Mouse (Mus musculus) myocyte (in vitro differentiated cells): ENCODE measurements around the gene Rspo4.

Experiments
- CEBPB ChIP-seq: IDR thresholded peaks from 2 replicates; pipeline ENCODE4 v1.6.1; 2011; ENCODE audit warnings: mild to moderate bottlenecking, moderate library complexity; ENCODE audit not compliant: poor library complexity, insufficient read depth, severe bottlenecking
- E2F4 ChIP-seq: IDR thresholded peaks from one replicate; pipeline ENCODE4 v1.6.1; 2011; ENCODE audit warnings: mild to moderate bottlenecking, control low read depth, moderate library complexity; ENCODE audit not compliant: insufficient read depth
- MAX ChIP-seq: IDR thresholded peaks from one replicate; pipeline ENCODE4 v1.6.1; 2011; ENCODE audit warnings: low read depth, mild to moderate bottlenecking, control low read depth
- MYOD1 ChIP-seq, 3 experiments: IDR thresholded peaks; one replicate each; pipeline ENCODE4 v1.6.1; 2011; ENCODE audit warnings: control low read depth in 2 of 3, low read depth in 2 of 3, mild to moderate bottlenecking in 2 of 3, moderate library complexity in 1 of 3; ENCODE audit not compliant: insufficient read length in 2 of 3, control insufficient read depth in 1 of 3
- MYOG ChIP-seq, 3 experiments: IDR thresholded peaks; one replicate each; pipeline ENCODE4 v1.6.1; 2011; ENCODE audit warnings: control low read depth in 2 of 3, low read depth in 2 of 3, mild to moderate bottlenecking in 2 of 3; ENCODE audit not compliant: insufficient read length in 2 of 3, control insufficient read depth in 1 of 3, insufficient read depth in 1 of 3
- POLR2A ChIP-seq: IDR thresholded peaks from one replicate; pipeline ENCODE4 v1.6.1; 2011; ENCODE audit warnings: low read depth, mild to moderate bottlenecking, control low read depth, moderate library complexity; ENCODE audit not compliant: insufficient read length
- POLR2AphosphoS2 ChIP-seq: IDR thresholded peaks from one replicate; pipeline ENCODE4 v1.6.1; 2011; ENCODE audit warnings: low read depth, control low read depth; ENCODE audit not compliant: insufficient read length
- REST ChIP-seq: IDR thresholded peaks from one replicate; pipeline ENCODE4 v1.6.1; 2011; ENCODE audit warnings: mild to moderate bottlenecking, control low read depth, moderate library complexity; ENCODE audit not compliant: insufficient read depth, insufficient read length
- SRF ChIP-seq: IDR thresholded peaks from one replicate; pipeline ENCODE4 v1.6.1; 2011; ENCODE audit warnings: low read depth; ENCODE audit not compliant: control insufficient read depth, insufficient read length
- TCF12 ChIP-seq: IDR thresholded peaks from one replicate; pipeline ENCODE4 v1.6.1; 2011; ENCODE audit warnings: mild to moderate bottlenecking, control low read depth; ENCODE audit not compliant: poor library complexity, insufficient read depth, severe bottlenecking
- TCF3 ChIP-seq: IDR thresholded peaks from one replicate; pipeline ENCODE4 v1.6.1; 2011; ENCODE audit warnings: low read depth, control low read depth; ENCODE audit not compliant: insufficient read length
- USF1 ChIP-seq: IDR thresholded peaks from one replicate; pipeline ENCODE4 v1.6.1; 2011; ENCODE audit warnings: low read depth, mild to moderate bottlenecking, control low read depth, moderate library complexity

GRCm38 (mm10) chr2:151911751-151912150 is 69.0 kb downstream of the Rspo4 start:
- TF ChIP-seq MAX (no peak), POLR2A (no peak), MYOG (IDR thresholded peaks at IDR 0.05; ENCODE audit: control insufficient read depth in 1 of 3, insufficient read depth in 1 of 3, insufficient read length in 2 of 3, low read depth in 2 of 3) (no peak), TCF12 (no peak), E2F4 (no peak), POLR2AphosphoS2 (no peak), CEBPB (no peak), MYOD1 (IDR thresholded peaks at IDR 0.05; ENCODE audit: control insufficient read depth in 1 of 3, insufficient read length in 2 of 3, low read depth in 2 of 3) (no peak), USF1 (no peak), SRF (no peak), TCF3 (no peak), REST (no peak)
